Mouse (Mus musculus) kidney, postnatal 25 days (tissue): ENCODE data around the gene Usp30.

Experiments used
- DNase-seq, 2 experiments: peaks; one replicate each; pipeline ENCODE4 v3.0.0; 2021; ENCODE audit warnings: mixed read lengths in 2 of 2

Gene Usp30

DNA sequence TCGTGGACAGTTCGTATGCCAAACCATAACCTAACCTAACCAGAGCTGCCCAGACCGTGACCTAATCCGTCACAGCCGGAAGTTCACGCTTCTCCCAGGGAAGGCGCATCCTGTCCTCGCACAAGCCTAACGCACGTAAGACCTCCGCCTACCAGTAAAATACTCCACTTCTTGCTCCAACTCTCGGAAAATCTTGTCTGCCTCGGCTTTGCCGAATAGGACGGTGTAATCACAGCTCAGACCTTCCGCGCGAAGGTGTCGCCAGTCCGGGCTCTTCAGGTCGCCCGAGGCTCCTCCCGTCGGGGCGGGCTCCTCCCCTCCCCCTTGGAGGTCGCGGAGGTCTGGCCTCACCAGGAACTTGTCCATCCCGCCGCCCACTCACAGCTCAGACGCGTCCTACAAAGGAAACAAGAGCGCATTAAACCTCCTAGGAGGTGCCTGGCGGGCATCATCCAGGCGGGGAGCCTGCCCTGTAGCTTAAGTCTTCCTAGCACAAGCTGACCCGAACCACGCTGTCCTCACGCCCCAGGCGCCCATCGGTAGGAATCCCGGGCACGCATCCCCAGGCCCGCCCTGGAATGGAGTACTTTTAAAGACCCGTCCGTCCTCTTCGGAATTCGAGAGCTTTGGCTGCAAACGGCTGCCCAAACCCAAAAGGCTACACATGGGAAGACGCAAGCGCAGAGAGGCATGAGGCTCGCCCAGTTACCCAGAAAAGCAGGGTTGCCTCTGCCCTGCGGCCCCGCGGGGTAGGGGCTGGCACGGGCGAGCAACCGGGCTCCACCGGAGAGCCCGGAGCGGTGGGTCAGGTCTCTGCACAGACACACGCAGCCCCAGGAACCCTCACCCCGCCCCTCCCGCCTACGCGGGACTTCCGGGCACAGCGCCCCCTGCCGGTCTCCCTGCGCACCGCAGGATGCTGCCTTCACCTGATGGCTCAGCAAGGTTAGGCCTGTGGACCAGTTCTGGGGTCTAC, 62.4 kb downstream of the Usp30 start, which contains the start of gene Alkbh2:
Gene Alkbh2 (minus strand): TSS at position 845 of the 976 bp plus-strand sequence.
- DNase-seq = peak; percentile 86 to 88

- no peak for DNase-seq
Measured at GRCm38 (mm10) chr5:114129550-114130210, 64.4 kb downstream of the Usp30 start.

GRCm38 (mm10) chr5:114130211-114130605, 64.9 kb downstream of the Usp30 start, which contains the start of gene Ung:
Gene Ung (plus strand): TSS chr5:114130386.
- DNase-seq = peak; percentile 56 to 79

DNA sequence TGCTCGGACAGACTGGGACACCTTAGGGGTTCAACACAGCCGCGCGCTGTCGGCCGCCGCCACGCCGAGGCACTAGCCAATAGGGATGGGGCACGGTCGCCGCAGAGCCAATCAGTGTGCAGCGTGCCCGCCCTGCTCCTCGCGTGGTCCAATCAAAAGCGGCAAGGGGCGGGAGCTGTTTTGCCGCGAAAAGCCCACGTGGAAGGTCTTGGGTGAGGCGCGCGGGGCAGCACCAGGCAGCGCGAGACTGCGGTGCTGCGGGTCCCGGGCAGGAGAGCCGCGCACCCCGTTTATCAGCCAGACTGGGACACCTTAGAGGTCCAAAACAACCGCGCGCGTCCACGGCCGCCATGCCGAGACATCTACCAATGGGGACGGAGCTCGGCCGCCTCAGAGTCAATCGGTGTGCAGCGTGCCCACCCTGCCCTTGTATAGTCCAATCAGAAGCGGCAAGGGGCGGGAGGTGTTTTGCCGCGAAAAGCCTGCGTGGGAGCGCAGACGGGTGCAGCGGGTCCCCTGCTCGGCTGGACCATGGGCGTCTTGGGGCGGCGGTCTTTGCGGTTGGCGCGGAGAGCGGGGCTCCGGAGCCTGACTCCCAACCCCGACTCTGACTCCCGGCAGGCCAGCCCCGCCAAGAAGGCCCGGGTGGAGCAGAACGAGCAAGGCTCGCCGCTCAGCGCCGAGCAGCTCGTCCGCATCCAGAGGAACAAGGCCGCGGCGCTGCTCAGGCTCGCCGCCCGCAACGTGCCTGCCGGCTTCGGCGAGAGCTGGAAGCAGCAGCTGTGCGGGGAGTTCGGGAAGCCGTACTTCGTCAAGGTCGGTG, 65.6 kb downstream of the Usp30 start:
- peak; percentile 96 to 97 for DNase-seq

GRCm38 (mm10) chr5:114131521-114131840, 66.2 kb downstream of the Usp30 start:
- DNase-seq = peak; percentile 77 to 86

DNA sequence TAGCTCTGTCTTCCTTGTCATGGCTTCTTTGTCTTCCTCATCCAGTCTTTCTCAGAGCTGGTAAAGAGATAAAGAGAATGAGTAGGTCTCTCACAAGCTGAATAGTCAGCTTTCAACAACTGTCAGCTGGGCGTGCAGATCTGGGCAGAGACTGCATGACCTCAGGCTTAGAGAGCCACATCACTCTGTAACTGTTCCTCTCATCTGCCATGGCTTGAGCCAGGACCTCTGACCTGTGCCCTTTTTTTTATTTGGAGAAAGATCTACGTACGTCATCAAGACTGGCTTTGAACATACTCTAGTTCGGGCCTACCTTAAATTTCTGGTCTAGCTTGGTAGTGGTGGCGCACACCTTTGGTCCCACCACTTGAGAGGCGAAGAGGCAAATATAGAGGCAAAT, 67.6 kb downstream of the Usp30 start:
- no peak for DNase-seq

DNA sequence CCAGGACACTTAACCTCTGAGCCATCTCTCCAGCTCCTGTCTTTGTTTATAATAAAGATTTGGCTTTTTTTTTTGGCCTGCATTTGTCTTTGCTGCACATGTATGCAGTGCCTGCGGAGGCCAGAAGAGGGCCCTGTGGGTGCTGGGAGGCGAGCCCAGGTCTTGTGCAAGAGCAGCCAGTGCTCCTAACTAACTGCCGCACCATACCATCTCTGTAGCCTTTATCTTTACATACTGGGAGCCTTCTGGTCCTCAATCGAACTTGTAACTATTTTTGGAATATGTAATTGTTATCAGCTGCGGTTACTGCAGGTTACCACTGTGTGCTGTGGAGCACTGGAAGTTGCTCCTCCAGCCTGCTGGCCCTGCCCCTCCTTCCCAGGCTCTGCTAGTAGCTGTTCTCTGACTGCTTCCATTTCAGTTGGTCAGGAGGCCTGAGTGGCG, 68.9 kb downstream of the Usp30 start:
- DNase-seq = peak; percentile 58 to 65

- DNase-seq = no peak
Measured at GRCm38 (mm10) chr5:114135516-114135915, 70.3 kb downstream of the Usp30 start.

DNA sequence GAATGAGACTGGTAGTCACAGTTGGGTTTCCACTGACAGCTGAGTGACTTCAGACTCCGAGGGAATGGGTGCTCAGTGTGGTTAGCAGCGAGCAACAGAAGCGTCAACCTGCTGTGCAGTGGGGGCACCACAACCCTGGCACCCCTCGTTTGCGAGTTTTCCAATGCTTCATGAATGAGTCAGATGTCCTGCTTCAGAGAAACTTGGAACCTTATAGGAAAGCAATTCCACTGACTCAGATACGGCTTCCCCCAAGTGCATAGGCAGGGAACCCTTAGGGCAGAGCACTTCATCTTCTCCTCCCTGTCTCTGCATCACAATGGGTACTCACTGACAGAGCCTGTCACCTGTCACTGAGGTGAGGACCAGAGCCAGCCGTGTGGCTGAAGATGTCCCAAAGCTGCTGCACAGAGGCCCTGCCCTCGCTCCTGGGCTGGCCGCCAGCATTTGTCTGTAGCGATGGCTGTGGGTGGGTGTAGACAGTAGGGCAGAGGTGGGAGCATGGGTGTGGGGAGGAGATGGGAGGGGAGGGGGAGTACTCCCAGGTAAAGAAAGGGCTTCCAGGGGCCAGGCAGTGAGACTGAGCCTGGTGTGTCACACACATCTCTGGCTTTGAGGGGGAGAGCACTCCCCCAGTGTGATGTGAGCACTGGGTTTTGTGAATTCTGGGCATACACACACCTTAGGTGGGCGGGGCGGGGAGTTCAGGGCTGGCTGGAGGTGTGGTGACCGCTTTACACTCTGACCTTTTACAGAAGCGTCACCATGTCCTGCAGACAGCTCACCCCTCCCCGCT, 72.4 kb downstream of the Usp30 start:
- peak in 1 of 2 experiments; percentile 50 for DNase-seq

GRCm38 (mm10) chr5:114138277-114139164, 73.3 kb downstream of the Usp30 start:
- DNase-seq = peak; percentile 49 to 64

GRCm38 (mm10) chr5:114139175-114139574, 73.9 kb downstream of the Usp30 start:
- peak; percentile 94 to 95 for DNase-seq

- peak; percentile 48 to 84 for DNase-seq
Measured at GRCm38 (mm10) chr5:114146028-114146888, 81.0 kb downstream of the Usp30 start, which contains the start of gene Acacb. Gene Acacb (plus strand): TSS chr5:114146535.

- no peak for DNase-seq
Measured at GRCm38 (mm10) chr5:114147043-114147972, 82.0 kb downstream of the Usp30 start.

DNA sequence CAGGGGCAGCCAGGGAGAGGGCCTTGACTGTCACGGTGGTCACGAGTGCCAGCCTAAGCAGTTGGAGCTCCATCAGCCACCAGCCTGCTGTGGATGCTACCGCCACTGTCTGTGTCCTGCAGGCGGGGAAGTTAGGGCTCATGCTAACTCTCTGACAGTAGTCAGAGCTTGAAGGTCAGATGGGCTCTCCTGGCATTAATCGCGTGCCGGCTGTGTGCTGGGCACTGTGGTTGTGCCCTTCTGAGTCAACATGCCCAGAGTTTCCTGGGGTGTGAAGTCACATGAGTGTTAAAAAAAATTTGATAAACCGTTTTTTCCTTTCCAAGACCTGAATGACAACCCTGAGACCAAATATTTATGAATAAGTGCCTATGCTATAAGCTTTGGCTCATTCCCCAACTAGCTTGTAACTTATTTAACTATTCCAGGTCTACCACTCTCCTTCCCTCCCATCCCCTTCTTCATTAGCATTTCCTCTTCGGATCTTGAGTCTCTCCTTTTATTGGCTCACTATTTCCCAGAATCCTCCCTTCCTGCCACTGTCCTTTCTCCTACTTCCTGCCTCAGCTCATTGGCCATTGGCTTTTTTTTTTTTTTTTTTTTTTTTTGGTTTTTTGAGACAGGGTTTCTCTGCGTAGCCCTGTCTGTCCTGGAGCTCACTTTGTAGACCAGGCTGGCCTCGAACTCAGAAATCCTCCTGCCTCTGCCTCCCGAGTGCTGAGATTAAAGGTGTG, 87.3 kb downstream of the Usp30 start:
- peak in 1 of 2 experiments; percentile 67 for DNase-seq

GRCm38 (mm10) chr5:114153490-114153889, 88.2 kb downstream of the Usp30 start:
- DNase-seq = peak; percentile 37 to 65

DNA sequence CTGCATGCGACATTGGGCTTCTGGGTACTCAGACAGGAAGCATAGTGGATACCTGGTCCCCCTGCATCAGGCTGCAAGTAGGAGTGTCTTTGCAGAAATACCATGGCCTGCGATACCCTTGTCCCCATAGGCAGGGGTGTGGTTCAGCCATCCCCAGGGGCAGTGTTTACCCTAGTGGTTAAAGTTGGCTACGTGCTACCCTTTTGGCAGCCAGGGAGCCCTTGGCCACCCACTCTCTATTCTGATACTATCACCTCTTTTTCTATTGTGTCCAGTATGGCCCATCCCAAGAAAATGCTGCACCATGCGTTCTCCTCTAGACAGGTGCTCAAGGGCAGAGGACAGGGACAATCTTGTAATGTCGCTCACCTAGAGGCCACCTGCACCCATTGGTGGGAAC, 89.5 kb downstream of the Usp30 start:
- DNase-seq = no peak

DNA sequence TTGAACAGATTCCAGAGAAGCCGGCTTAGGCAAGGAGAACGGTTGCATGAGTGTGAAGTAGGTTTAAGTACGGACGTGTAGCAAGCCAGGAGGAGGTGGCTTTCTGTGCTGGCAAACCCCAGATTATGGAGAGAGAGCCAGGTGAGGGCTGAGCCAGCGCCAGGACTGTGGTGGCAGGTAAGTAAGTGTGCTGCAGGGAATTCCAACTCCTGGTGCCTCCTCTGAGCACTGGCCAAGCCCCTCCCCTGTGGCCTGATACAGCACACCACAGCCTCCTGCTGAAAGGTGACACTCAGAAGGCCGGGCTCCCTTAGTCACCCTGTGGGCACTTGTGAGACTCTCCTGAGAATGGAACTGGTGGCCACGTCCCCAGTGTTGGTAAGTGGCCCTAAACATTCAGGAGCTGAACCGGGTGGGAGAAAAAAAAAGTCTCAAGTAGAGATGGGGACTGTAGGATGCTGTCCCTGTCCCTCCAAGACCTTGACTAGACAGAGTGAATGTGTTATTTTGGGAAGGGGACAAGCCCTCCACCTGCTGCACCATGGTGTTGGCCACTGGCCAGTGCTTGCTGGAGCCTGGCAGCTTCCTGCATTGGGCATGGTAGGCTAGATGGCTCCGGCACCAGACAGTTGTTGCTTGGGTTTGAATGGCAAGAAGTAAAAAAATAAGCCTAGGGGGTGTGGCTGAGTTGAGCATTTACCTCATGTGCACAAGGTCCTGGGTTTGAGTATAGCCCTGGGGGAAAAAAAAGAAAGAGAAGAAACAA, 90.1 kb downstream of the Usp30 start:
- DNase-seq = peak; percentile 60 to 85
